Mouse (Mus musculus) ES-Bruce4 (cell line): ENCODE data around the gene Serinc1.

ENCODE experiments used
- CTCF ChIP-seq: IDR thresholded peaks from one replicate; pipeline ENCODE4 v1.8.1; 2011; ENCODE audit warnings: low read depth, low read length
- POLR2A ChIP-seq: IDR thresholded peaks from one replicate; pipeline ENCODE4 v1.8.1; 2011; ENCODE audit warnings: low read length; ENCODE audit not compliant: insufficient read depth

DNA sequence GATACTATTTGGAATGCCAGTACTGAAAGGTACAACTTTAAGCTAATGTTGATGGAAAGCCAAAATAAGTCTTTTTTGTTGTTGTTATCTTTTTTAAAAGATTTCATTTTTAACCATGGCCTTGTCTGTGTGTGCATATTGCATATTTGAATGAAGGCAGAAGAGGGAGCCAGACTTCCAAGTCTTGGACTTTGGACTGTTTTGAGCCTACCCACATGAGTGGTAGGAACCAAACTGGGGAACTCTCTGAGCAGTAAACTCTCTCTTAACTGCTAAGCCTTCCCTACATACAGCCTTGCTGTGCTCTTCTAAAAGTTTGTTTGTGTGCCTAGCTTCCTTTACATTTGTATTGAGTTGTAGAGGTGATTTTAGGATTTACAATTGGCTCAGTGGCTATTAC is 43.7 kb downstream of the Serinc1 start:
- TF ChIP-seq CTCF (no peak), POLR2A (no peak)
